Mouse (Mus musculus) ES-E14 (cell line): ENCODE measurements around the gene Kctd20. TPM values are rescaled to one million over a fixed set of nuclear protein-coding genes. Genes with fewer than 3 reads are reported as not detected.

Source experiments
- DNase-seq: peaks from one replicate; pipeline ENCODE4 v3.0.0-alpha.2; 2013; ENCODE audit warnings: low read depth, low spot score
- H3K27ac ChIP-seq: 2 replicates; pipeline ENCODE4 v1.5.1; 2012; ENCODE audit warnings: low read depth, mild to moderate bottlenecking, low read length, moderate library complexity, mixed read lengths; ENCODE audit not compliant: poor library complexity, insufficient read depth, severe bottlenecking
- H3K36me3 ChIP-seq: 2 replicates; pipeline ENCODE4 v1.6.1; 2012; ENCODE audit warnings: mild to moderate bottlenecking, low read length, moderate library complexity, mixed read lengths; ENCODE audit not compliant: control insufficient read depth, poor library complexity, insufficient read depth, severe bottlenecking
- H3K4me1 ChIP-seq, 2 experiments: fragments of 150-350 bp in 1 of 2; sonication (generic) in 1 of 2; 2 replicates each; pipeline ENCODE4 v1.6.1; 2012; ENCODE audit warnings: low read length in 2 of 2, mild to moderate bottlenecking in 1 of 2, mixed read lengths in 1 of 2; ENCODE audit not compliant: control insufficient read depth in 2 of 2, insufficient read depth in 2 of 2, poor library complexity in 1 of 2
- H3K4me3 ChIP-seq, 2 experiments: fragments of 150-350 bp in 1 of 2; sonication (generic) in 1 of 2; 2 replicates each; pipeline ENCODE4 v1.5.1; 2012; ENCODE audit warnings: low read length in 2 of 2, low read depth in 1 of 2, mild to moderate bottlenecking in 1 of 2, mixed read lengths in 1 of 2; ENCODE audit not compliant: insufficient read depth in 1 of 2, poor library complexity in 1 of 2, severe bottlenecking in 1 of 2
- H3K9ac ChIP-seq: 2 replicates; pipeline ENCODE4 v1.6.1; 2012; ENCODE audit warnings: low read depth, mild to moderate bottlenecking, low read length, mixed read lengths; ENCODE audit not compliant: poor library complexity, insufficient read depth, severe bottlenecking
- H3K9me3 ChIP-seq: fragments of 150-350 bp; sonication (generic); 2 replicates; pipeline ENCODE4 v1.6.1; 2012; ENCODE audit warnings: low read depth, mild to moderate bottlenecking, low read length; ENCODE audit not compliant: control insufficient read depth, insufficient read depth
- CHD2 ChIP-seq: IDR thresholded peaks from 2 replicates; pipeline ENCODE4 v1.6.1; 2014; ENCODE audit warnings: mild to moderate bottlenecking, low read depth, low read length, inconsistent platforms
- HCFC1 ChIP-seq: IDR thresholded peaks from 2 replicates; pipeline ENCODE4 v1.6.1; 2012; ENCODE audit warnings: low read length, inconsistent platforms, borderline replicate concordance; ENCODE audit not compliant: insufficient read depth
- MAFK ChIP-seq: IDR thresholded peaks from 2 replicates; pipeline ENCODE4 v1.6.1; 2014; ENCODE audit warnings: mild to moderate bottlenecking, low read depth, low read length, inconsistent platforms; ENCODE audit not compliant: insufficient read depth
- ZC3H11A ChIP-seq: IDR thresholded peaks from 2 replicates; pipeline ENCODE4 v1.6.1; 2012; ENCODE audit warnings: low read depth, mild to moderate bottlenecking, inconsistent platforms, low read length, borderline replicate concordance
- ZNF384 ChIP-seq: IDR thresholded peaks from 2 replicates; pipeline ENCODE4 v1.6.1; 2012; ENCODE audit warnings: low read depth, low read length, inconsistent platforms
- in situ Hi-C, 2 experiments: fragments of 600-800 bp; cut with MboI; formaldehyde crosslinking; loops; one replicate each; pipeline ENCODE4 v1.15.1; 2025; ENCODE audit warnings: low sequenced_read_pairs in 2 of 2, inconsistent platforms in 1 of 2; ENCODE audit not compliant: unreplicated experiment in 2 of 2
- total RNA-seq: library from RNA; depleted of rRNA; stranded (reverse); fragments of 300-350 nt; gene quantifications from 2 replicates; pipeline ENCODE4 v1.2.3, GENCODE M21; 2012

The Kctd20 gene
- total RNA-seq, 1 experiment, result 46.9 TPM

- no peak overlapping the region for H3K27ac ChIP-seq
- no peak for DNase-seq
- TF ChIP-seq ZC3H11A (no peak), ZNF384 (no peak), MAFK (no peak), CHD2 (no peak), HCFC1 (no peak)
- in situ Hi-C loops, result no loop called here
- peaks cover 8% of the 10 kb centered on the region; the same call in 1 of the 2 replicates for H3K36me3 ChIP-seq
- H3K4me1 ChIP-seq, result peaks cover 6 to 7% of the 10 kb centered on the region in 2 experiments; a peak in 3 of 4 replicates
- peak overlapping the region; percentile 73 for H3K9ac ChIP-seq
- peak overlapping the region; percentile 76 to 92 for H3K4me3 ChIP-seq
- no peaks in the 10 kb centered on the region for H3K9me3 ChIP-seq
Measured at GRCm38 (mm10) chr17:28953251-28953650, 1.5 kb downstream of the Kctd20 start.

- TF ChIP-seq ZNF384, result no peak
- TF ChIP-seq ZC3H11A, result no peak
- TF ChIP-seq MAFK, result no peak
- no peak for TF ChIP-seq CHD2
- no peak for TF ChIP-seq HCFC1
- DNase-seq, result no peak
- H3K9me3 ChIP-seq, result no peaks in the 10 kb centered on the region
- in situ Hi-C loops, result no loop called here
- no peak overlapping the region for H3K27ac ChIP-seq
- H3K4me3 ChIP-seq, result peak overlapping the region in 1 of 2 experiments; percentile 17; a peak in 2 of 4 replicates
- H3K36me3 ChIP-seq, result peaks cover 9% of the 10 kb centered on the region; the same call in 1 of the 2 replicates
- H3K4me1 ChIP-seq, result peaks cover 6 to 7% of the 10 kb centered on the region in 2 experiments; a peak in 3 of 4 replicates
- H3K9ac ChIP-seq, result peak overlapping the region; percentile 29
Measured at GRCm38 (mm10) chr17:28954416-28954815, 2.7 kb downstream of the Kctd20 start.

- Histone ChIP-seq H3K27ac (no peak overlapping the region), H3K4me1 (peaks cover 4% of the 10 kb centered on the region in 2 experiments; a peak in 2 of 4 replicates), H3K9me3 (no peaks in the 10 kb centered on the region), H3K9ac (no peak overlapping the region), H3K36me3 (peaks cover 49% of the 10 kb centered on the region), H3K4me3 (no peak overlapping the region)
- DNase-seq, result no peak
- no peak for TF ChIP-seq MAFK
- TF ChIP-seq ZNF384, result no peak
- no peak for TF ChIP-seq CHD2
- TF ChIP-seq HCFC1, result no peak
- TF ChIP-seq ZC3H11A, result no peak
- in situ Hi-C loops, result no loop called here
Measured at GRCm38 (mm10) chr17:28960597-28960996, 8.8 kb downstream of the Kctd20 start.

GRCm38 (mm10) chr17:28961596-28961995 is 9.8 kb downstream of the Kctd20 start:
- Histone ChIP-seq H3K9ac (no peak overlapping the region), H3K4me1 (peaks cover 3 to 4% of the 10 kb centered on the region in 2 experiments; a peak in 2 of 4 replicates), H3K9me3 (no peaks in the 10 kb centered on the region), H3K4me3 (no peak overlapping the region), H3K36me3 (peaks cover 55% of the 10 kb centered on the region), H3K27ac (no peak overlapping the region)
- DNase-seq, result no peak
- TF ChIP-seq HCFC1, result no peak
- TF ChIP-seq ZNF384, result no peak
- no peak for TF ChIP-seq CHD2
- TF ChIP-seq ZC3H11A, result no peak
- in situ Hi-C loops, result no loop called here

GRCm38 (mm10) chr17:28967021-28967610 is 15.4 kb downstream of the Kctd20 start:
- no peak for DNase-seq
- TF ChIP-seq CHD2, result no peak
- TF ChIP-seq MAFK, result no peak
- TF ChIP-seq HCFC1, result no peak
- no peak for TF ChIP-seq ZC3H11A
- TF ChIP-seq ZNF384, result no peak
- Histone ChIP-seq H3K9ac (no peak overlapping the region; the same call in 1 of the 2 replicates), H3K4me1 (peaks cover 2 to 8% of the 10 kb centered on the region in 2 experiments; a peak in 3 of 4 replicates), H3K27ac (no peak overlapping the region), H3K36me3 (peaks cover 61% of the 10 kb centered on the region), H3K9me3 (no peaks in the 10 kb centered on the region), H3K4me3 (no peak overlapping the region)
- in situ Hi-C loops, result no loop called here
